Mouse (Mus musculus) bone marrow, adult 2 months (tissue): ENCODE data around the gene Mrps6.

Experiments used
- CTCF ChIP-seq: fragments of 200-500 bp; IDR thresholded peaks from 2 replicates; pipeline ENCODE4 v1.5.1; 2011; ENCODE audit warnings: low read length, control low read depth; ENCODE audit not compliant: control insufficient read depth, insufficient read depth
- POLR2A ChIP-seq: fragments of 200-500 bp; IDR thresholded peaks from 2 replicates; pipeline ENCODE4 v1.6.1; 2011; ENCODE audit warnings: low read depth, mild to moderate bottlenecking, control low read depth, low read length, borderline replicate concordance; ENCODE audit not compliant: control insufficient read depth

- TF ChIP-seq CTCF (no peak), POLR2A (no peak)
Observed at GRCm38 (mm10) chr16:92036701-92037100, 21.4 kb upstream of the Mrps6 start.
